8 mouse cellular contexts compared by ENCODE assay signal in genomic region chr11:23894141-23895059, GRCm38 (mm10). TPM values are rescaled to one million over a fixed set of nuclear protein-coding genes. Genes with fewer than 3 reads are reported as not detected.
DNase-seq lines count a peak whose midpoint lies in the region; ATAC-seq and TF ChIP-seq lines count a peak whose summit lies in the region.

No protein-coding gene starts in this region.

- no peaks in the 10 kb centered on the region for H3K9me3 ChIP-seq in heart, embryonic 13.5 days
- H3K9me3 ChIP-seq in forebrain, embryonic 16.5 days (ENCODE audit: control insufficient read depth, low read length), result no peaks in the 10 kb centered on the region
- H3K9me3 ChIP-seq in limb, embryonic 12.5 days, result no peaks in the 10 kb centered on the region

- peak overlapping the region; percentile 90 for H3K27ac ChIP-seq in heart, embryonic 13.5 days (replicated peaks)
- peak overlapping the region; percentile 93 for H3K27ac ChIP-seq in bone marrow, adult 2 months (ENCODE audit: control insufficient read depth, insufficient read depth, low read depth, low read length, poor library complexity)
- peak overlapping the region; percentile 96 for H3K27ac ChIP-seq in forebrain, embryonic 16.5 days (ENCODE audit: low read length)
- peak overlapping the region; percentile 96 for H3K27ac ChIP-seq in limb, embryonic 12.5 days

- peak; percentile 72 for ATAC-seq in heart, embryonic 13.5 days (ENCODE audit: extremely low read depth, insufficient number of reproducible peaks, low FRiP score, low TSS enrichment)
- peak; percentile 83 for ATAC-seq in CD4-positive, CD25-positive, alpha-beta regulatory T cell, adult 4 months
- ATAC-seq in forebrain, embryonic 16.5 days, result peak; percentile 82
- peak; percentile 92 for ATAC-seq in limb, embryonic 12.5 days (ENCODE audit: insufficient number of reproducible peaks, insufficient read depth, low FRiP score, low TSS enrichment, low read depth)

- WGBS in heart, embryonic 13.5 days, result under 1% methylated on average over 48 of the region's 48 CpGs
- 2% methylated on average over 48 of the region's 48 CpGs for WGBS in bone marrow, adult 2 months
- WGBS in forebrain, embryonic 16.5 days, result under 1% methylated on average over 42 of the region's 48 CpGs
- under 1% methylated on average over 48 of the region's 48 CpGs for WGBS in limb, embryonic 12.5 days

- DNase-seq in heart, postnatal 4 days, result no peak
- peak; percentile 26 for DNase-seq in naive thymus-derived CD4-positive, alpha-beta T cell, adult 2 months (ENCODE audit: low read depth)
- no peak for DNase-seq in cerebellum, postnatal 36 days

- no peak for TF ChIP-seq POLR2A in bone marrow, adult 2 months (IDR thresholded peaks at IDR 0.05; ENCODE audit: borderline replicate concordance, control insufficient read depth, low read depth, low read length)

- H3K4me2 ChIP-seq in heart, embryonic 13.5 days, result peak overlapping the region; percentile 87
- peak overlapping the region; percentile 69 for H3K4me2 ChIP-seq in forebrain, embryonic 16.5 days (ENCODE audit: low read length)
- H3K4me2 ChIP-seq in limb, embryonic 12.5 days, result peak overlapping the region; percentile 70

- peaks cover 15% of the 10 kb centered on the region for H3K36me3 ChIP-seq in heart, embryonic 13.5 days
- peaks cover 2% of the 10 kb centered on the region for H3K36me3 ChIP-seq in forebrain, embryonic 16.5 days (ENCODE audit: control insufficient read depth, insufficient read depth)
- H3K36me3 ChIP-seq in limb, embryonic 12.5 days, result peaks cover 10% of the 10 kb centered on the region; the same call in 1 of the 2 replicates

- peaks cover 6% of the 10 kb centered on the region for H3K4me1 ChIP-seq in heart, embryonic 13.5 days
- no peaks in the 10 kb centered on the region for H3K4me1 ChIP-seq in bone marrow, adult 2 months (ENCODE audit: control insufficient read depth, insufficient read depth, low read length)
- peaks cover 9% of the 10 kb centered on the region for H3K4me1 ChIP-seq in forebrain, embryonic 16.5 days (replicated peaks; ENCODE audit: control insufficient read depth, insufficient read depth, low read length)
- peaks cover 3% of the 10 kb centered on the region; the same call in 1 of the 2 replicates for H3K4me1 ChIP-seq in limb, embryonic 12.5 days (replicated peaks)

- H3K27me3 ChIP-seq in heart, embryonic 13.5 days (replicated peaks), result peaks cover 5% of the 10 kb centered on the region; the same call in 1 of the 2 replicates
- H3K27me3 ChIP-seq in forebrain, embryonic 16.5 days (replicated peaks; ENCODE audit: control insufficient read depth, insufficient read depth, low read length), result no peaks in the 10 kb centered on the region
- H3K27me3 ChIP-seq in limb, embryonic 12.5 days, result no peaks in the 10 kb centered on the region

- no peak for TF ChIP-seq CTCF in bone marrow, adult 2 months (IDR thresholded peaks at IDR 0.05; ENCODE audit: control insufficient read depth, insufficient read depth, low read length)

- peak overlapping the region; percentile 93 for H3K9ac ChIP-seq in heart, embryonic 13.5 days
- peak overlapping the region; percentile 97 for H3K9ac ChIP-seq in forebrain, embryonic 16.5 days (replicated peaks; ENCODE audit: low read depth, low read length)
- peak overlapping the region; percentile 88 for H3K9ac ChIP-seq in limb, embryonic 12.5 days (replicated peaks)

- peak overlapping the region; percentile 97 for H3K4me3 ChIP-seq in heart, embryonic 13.5 days
- peak overlapping the region; percentile 99 for H3K4me3 ChIP-seq in bone marrow, adult 2 months (replicated peaks; ENCODE audit: control insufficient read depth, low read depth, low read length)
- H3K4me3 ChIP-seq in forebrain, embryonic 16.5 days (replicated peaks; ENCODE audit: low read length), result peak overlapping the region; percentile 98
- peak overlapping the region; percentile 97 for H3K4me3 ChIP-seq in limb, embryonic 12.5 days (replicated peaks)

RNA-seq across cellular contexts. Expression of gene Papolg, which starts 0.7 kb away (rescaled TPM):
- polyA plus RNA-seq in heart, embryonic 13.5 days (2015; fragmentation: Nextera tagmentation; extraction: Ambion mirVana), result 8.6 and 9.1 TPM in 2 replicates
- 1 to 10 TPM; 8.0 to 9.0 TPM for total RNA-seq in heart, postnatal 4 days (2021)
- 10 to 100 TPM; 40.4 to 52.4 TPM for polyA plus RNA-seq in CD4-positive, CD25-positive, alpha-beta regulatory T cell, adult 4 months (2017; shearing (Covaris generic))
- 1.5 and 3.6 TPM in 2 replicates for polyA plus RNA-seq in bone marrow, adult 2 months (2011; ENCODE audit: insufficient read depth, insufficient read length, low replicate concordance, missing spikeins)
- polyA plus RNA-seq in forebrain, embryonic 16.5 days (2015; fragmentation: Nextera tagmentation; extraction: Ambion mirVana), result 29.6 and 31.8 TPM in 2 replicates
- 22.7 and 25.7 TPM in 2 replicates for polyA plus RNA-seq in limb, embryonic 12.5 days (2016; fragmentation: Nextera tagmentation; extraction: Ambion mirVana)
